Mouse (Mus musculus) limb, embryonic 14.5 days (tissue): ENCODE data around the gene Olfr594. TPM values are rescaled to one million over a fixed set of nuclear protein-coding genes. Genes with fewer than 3 reads are reported as not detected.
"Not testable (repeated sequence)": the region's sequence is repeated elsewhere in the genome, so short reads cannot be mapped to it uniquely, and the experiment has no call there.

Experiments
- ATAC-seq: fragments of 200-750 bp; cut with Nextera tagmentation; 2 replicates; pipeline ENCODE4 v1.8.0; 2017; ENCODE audit warnings: low read depth, moderate number of reproducible peaks, moderate TSS enrichment; ENCODE audit not compliant: low FRiP score
- DNase-seq: peaks from one replicate; pipeline ENCODE4 v3.0.0-alpha.2; 2015; ENCODE audit warnings: low spot score
- H3K27ac ChIP-seq: fragments of 300-500 bp; sonication (generic); replicated peaks from 2 replicates; pipeline ENCODE4 v1.5.1; 2014; ENCODE audit warnings: low read depth, mild to moderate bottlenecking, low read length, moderate library complexity, mixed read lengths
- H3K27me3 ChIP-seq: fragments of 300-500 bp; sonication (generic); 2 replicates; pipeline ENCODE4 v1.6.1; 2014; ENCODE audit warnings: low read length, mixed read lengths; ENCODE audit not compliant: control insufficient read depth, insufficient read depth
- H3K36me3 ChIP-seq: fragments of 300-500 bp; sonication (generic); 2 replicates; pipeline ENCODE4 v1.6.1; 2014; ENCODE audit warnings: mild to moderate bottlenecking, low read length, moderate library complexity, mixed read lengths; ENCODE audit not compliant: control insufficient read depth, insufficient read depth
- H3K4me1 ChIP-seq: fragments of 300-500 bp; sonication (generic); 2 replicates; pipeline ENCODE4 v1.6.1; 2014; ENCODE audit warnings: antibody characterized with exemption, low read length, mixed read lengths; ENCODE audit not compliant: control insufficient read depth, insufficient read depth
- H3K4me2 ChIP-seq: fragments of 300-500 bp; sonication (generic); replicated peaks from 2 replicates; pipeline ENCODE4 v1.6.1; 2014; ENCODE audit warnings: low read depth, mild to moderate bottlenecking, low read length, moderate library complexity; ENCODE audit not compliant: severe bottlenecking
- H3K4me3 ChIP-seq: fragments of 300-500 bp; sonication (generic); replicated peaks from 2 replicates; pipeline ENCODE4 v1.5.1; 2014; ENCODE audit warnings: low read length
- H3K9ac ChIP-seq: fragments of 300-500 bp; sonication (generic); 2 replicates; pipeline ENCODE4 v1.6.1; 2014; ENCODE audit warnings: mild to moderate bottlenecking, low read depth, low read length, moderate library complexity; ENCODE audit not compliant: severe bottlenecking
- H3K9me3 ChIP-seq: fragments of 300-500 bp; sonication (generic); 2 replicates; pipeline ENCODE4 v1.6.1; 2016; ENCODE audit warnings: low read length; ENCODE audit not compliant: control insufficient read depth
- POLR2A ChIP-seq: fragments of 200-500 bp; IDR thresholded peaks from 2 replicates; pipeline ENCODE4 v1.8.0; 2012; ENCODE audit warnings: inconsistent platforms, mild to moderate bottlenecking, moderate library complexity, borderline replicate concordance; ENCODE audit not compliant: insufficient read depth, insufficient read length; ENCODE audit errors: extremely low read depth
- WGBS: fragments of 180-500 bp; shearing (Covaris S2); extraction: QIAGEN DNeasy Blood & Tissue Kit; methylation state at CpG from one replicate; pipeline ENCODE4 v1.1.7; 2014; 5-methylcytosine and 5-hydroxymethylcytosine counted together
- polyA plus RNA-seq, 2 experiments: library from polyadenylated mRNA; depleted of rRNA in 1 of 2; stranded (reverse) in 1 of 2; unstranded in 1 of 2; fragments of >200 nt; fragmentation: Nextera tagmentation in 1 of 2; extraction: Ambion mirVana in 1 of 2; gene quantifications; 2 replicates each; pipeline versions ENCODE4 v1.2.1 to v1.2.3; 2012 to 2014

Olfr594 gene
- not detected in 2 replicates for polyA plus RNA-seq (2012; rRNA removed)
- polyA plus RNA-seq (2014; fragmentation: Nextera tagmentation; extraction: Ambion mirVana) = not detected in 2 replicates

DNA sequence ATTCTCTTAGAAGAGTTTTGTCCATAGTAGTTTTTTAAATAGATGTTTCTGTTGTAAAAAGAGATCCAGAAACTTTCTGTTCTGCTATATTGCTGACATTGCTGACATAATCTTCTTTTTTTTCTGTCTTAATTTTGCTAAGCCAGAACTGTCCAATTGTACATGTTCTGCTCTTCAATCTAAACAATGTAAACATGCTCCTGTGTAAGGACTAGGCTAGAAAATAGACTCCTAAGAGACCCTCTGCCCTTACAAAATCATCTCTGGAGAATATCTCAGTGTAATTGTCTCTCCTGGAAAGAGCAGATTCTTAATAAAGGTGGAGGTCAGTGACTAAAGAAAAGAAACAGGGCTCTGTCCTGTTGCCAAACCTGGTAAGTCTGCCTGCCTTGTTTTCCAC is at the start of gene Olfr594:
Olfr594 (plus strand) TSS at position 301 of the 400 bp plus-strand sequence.
- no peak within 1 kb of the TSS for H3K27ac ChIP-seq
- H3K4me2 ChIP-seq = no peak within 1 kb of the TSS
- no peaks in the 10 kb centered on the region for H3K36me3 ChIP-seq
- no peak within 1 kb of the TSS for H3K9ac ChIP-seq
- no peak within 1 kb of the TSS for H3K4me3 ChIP-seq
- ATAC-seq (no peak), DNase-seq (no peak)
- H3K4me1 ChIP-seq = no peaks in the 10 kb centered on the region
- no peaks in the 10 kb centered on the region for H3K27me3 ChIP-seq
- no peaks in the 10 kb centered on the region for H3K9me3 ChIP-seq
- no peak for TF ChIP-seq POLR2A

DNA sequence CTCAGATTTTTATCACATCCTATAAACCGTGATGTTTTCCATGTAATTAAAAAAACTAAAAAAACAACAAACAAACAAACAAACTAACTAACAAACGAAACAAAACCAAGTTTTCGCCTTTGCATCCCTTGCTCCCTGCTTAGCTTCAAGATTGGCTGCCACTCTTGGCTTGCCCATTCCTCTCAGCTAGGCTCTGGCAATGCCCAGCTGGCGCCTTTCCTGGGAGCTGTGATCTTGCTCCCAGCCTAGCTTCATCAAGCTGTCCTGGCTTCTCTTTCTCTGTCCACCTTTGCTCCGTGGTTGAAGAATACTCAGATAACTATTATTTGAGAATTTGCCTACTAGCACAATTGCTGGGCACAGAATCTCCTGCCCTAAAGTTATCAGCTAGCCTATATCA is 47.1 kb upstream of the Olfr594 start:
- no peaks in the 10 kb centered on the region for H3K9me3 ChIP-seq
- H3K27ac ChIP-seq = no peak overlapping the region
- H3K9ac ChIP-seq = no peak overlapping the region
- ATAC-seq (no peak), DNase-seq (no peak)
- 69% methylated on average over 5 of the region's 5 CpGs for WGBS
- H3K36me3 ChIP-seq = no peaks in the 10 kb centered on the region
- no peaks in the 10 kb centered on the region for H3K27me3 ChIP-seq
- no peak overlapping the region for H3K4me3 ChIP-seq
- H3K4me1 ChIP-seq = no peaks in the 10 kb centered on the region
- no peak overlapping the region for H3K4me2 ChIP-seq
- no peak for TF ChIP-seq POLR2A

DNA sequence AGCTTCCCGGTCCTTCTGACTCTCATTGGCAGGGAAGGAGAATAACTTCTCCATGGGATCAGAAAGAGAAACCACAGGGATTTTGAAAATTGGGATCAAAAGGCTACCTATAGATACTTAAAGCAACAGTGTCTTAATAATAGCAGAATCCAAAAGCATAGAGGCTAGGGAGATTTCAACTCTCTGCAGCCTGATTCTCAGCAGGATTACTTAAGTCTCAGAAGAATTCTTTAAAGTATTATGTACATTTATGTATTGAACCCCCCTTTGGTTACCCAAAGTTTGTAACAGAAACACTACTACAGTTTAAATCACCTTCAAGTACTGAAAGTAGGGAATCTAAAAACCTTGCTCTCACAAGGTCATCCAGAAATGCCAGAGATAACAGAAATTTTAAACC is 38.6 kb upstream of the Olfr594 start, which contains the start of gene Olfr591:
Olfr591 (minus strand) TSS at position 101 of the 400 bp plus-strand sequence.
- Histone ChIP-seq H3K27ac (no peak within 1 kb of the TSS), H3K36me3 (no peaks in the 10 kb centered on the region), H3K9me3 (no peaks in the 10 kb centered on the region), H3K27me3 (no peaks in the 10 kb centered on the region), H3K4me1 (no peaks in the 10 kb centered on the region), H3K4me2 (no peak within 1 kb of the TSS), H3K9ac (no peak within 1 kb of the TSS), H3K4me3 (no peak within 1 kb of the TSS)
- DNase-seq = no peak
- no peak for ATAC-seq
- WGBS = 70% methylated on average over 1 of the region's 1 CpGs
- TF ChIP-seq POLR2A = no peak

GRCm38 (mm10) chr7:103184503-103184902 is 32.3 kb upstream of the Olfr594 start, which contains the start of gene Olfr592:
Olfr592 (plus strand) TSS chr7:103184803.
- H3K36me3 ChIP-seq, H3K4me2 ChIP-seq, H3K9ac ChIP-seq, H3K4me1 ChIP-seq, H3K27ac ChIP-seq, DNase-seq, H3K27me3 ChIP-seq, H3K4me3 ChIP-seq, ATAC-seq, H3K9me3 ChIP-seq: not testable (repeated sequence)
- 91% methylated on average over 1 of the region's 1 CpGs for WGBS

GRCm38 (mm10) chr7:103211562-103211961 is 5.2 kb upstream of the Olfr594 start, which contains the start of gene Olfr593:
Olfr593 (plus strand) TSS chr7:103211862.
- no peak within 1 kb of the TSS for H3K27ac ChIP-seq
- H3K4me1 ChIP-seq = no peaks in the 10 kb centered on the region
- H3K4me2 ChIP-seq = no peak within 1 kb of the TSS
- H3K4me3 ChIP-seq = no peak within 1 kb of the TSS
- H3K27me3 ChIP-seq = no peaks in the 10 kb centered on the region
- ATAC-seq (no peak), DNase-seq (no peak)
- no peaks in the 10 kb centered on the region for H3K9me3 ChIP-seq
- no peaks in the 10 kb centered on the region for H3K36me3 ChIP-seq
- 64% methylated on average over 1 of the region's 1 CpGs for WGBS
- no peak for TF ChIP-seq POLR2A
- no peak within 1 kb of the TSS for H3K9ac ChIP-seq

DNA sequence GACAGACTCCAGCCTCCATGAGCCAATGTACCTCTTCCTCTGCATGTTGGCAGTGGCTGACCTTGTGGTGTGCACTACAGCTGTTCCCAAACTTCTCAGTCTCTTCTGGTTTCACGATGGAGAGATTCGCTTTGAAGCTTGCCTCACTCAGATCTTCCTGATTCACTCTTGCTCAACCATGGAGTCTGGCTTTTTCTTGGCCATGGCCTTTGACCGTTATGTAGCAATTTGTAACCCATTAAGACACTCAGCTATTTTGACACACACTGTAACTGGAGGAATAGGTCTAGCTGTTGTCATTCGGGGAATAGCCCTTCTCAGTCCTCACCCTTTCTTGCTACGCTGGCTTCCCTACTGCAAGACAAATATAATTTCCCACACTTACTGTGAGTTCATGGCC is 4.7 kb upstream of the Olfr594 start:
- not testable (repeated sequence) for H3K27ac ChIP-seq, H3K9ac ChIP-seq, H3K27me3 ChIP-seq, H3K9me3 ChIP-seq, H3K4me3 ChIP-seq, H3K36me3 ChIP-seq, ATAC-seq, H3K4me1 ChIP-seq, H3K4me2 ChIP-seq, DNase-seq
- WGBS = 77% methylated on average over 5 of the region's 5 CpGs

- H3K27ac ChIP-seq, ATAC-seq, H3K4me3 ChIP-seq, H3K9ac ChIP-seq, H3K27me3 ChIP-seq, H3K36me3 ChIP-seq, H3K4me2 ChIP-seq, H3K9me3 ChIP-seq, H3K4me1 ChIP-seq, DNase-seq: not testable (repeated sequence)
These were observed 35.6 kb downstream of the Olfr594 start, which contains the start of gene Usp17ld for GRCm38 (mm10) chr7:103252405-103252804. Usp17ld (minus strand) TSS chr7:103252505.
